Mouse (Mus musculus): ENCODE measurements around the gene Pfn4.

DNA sequence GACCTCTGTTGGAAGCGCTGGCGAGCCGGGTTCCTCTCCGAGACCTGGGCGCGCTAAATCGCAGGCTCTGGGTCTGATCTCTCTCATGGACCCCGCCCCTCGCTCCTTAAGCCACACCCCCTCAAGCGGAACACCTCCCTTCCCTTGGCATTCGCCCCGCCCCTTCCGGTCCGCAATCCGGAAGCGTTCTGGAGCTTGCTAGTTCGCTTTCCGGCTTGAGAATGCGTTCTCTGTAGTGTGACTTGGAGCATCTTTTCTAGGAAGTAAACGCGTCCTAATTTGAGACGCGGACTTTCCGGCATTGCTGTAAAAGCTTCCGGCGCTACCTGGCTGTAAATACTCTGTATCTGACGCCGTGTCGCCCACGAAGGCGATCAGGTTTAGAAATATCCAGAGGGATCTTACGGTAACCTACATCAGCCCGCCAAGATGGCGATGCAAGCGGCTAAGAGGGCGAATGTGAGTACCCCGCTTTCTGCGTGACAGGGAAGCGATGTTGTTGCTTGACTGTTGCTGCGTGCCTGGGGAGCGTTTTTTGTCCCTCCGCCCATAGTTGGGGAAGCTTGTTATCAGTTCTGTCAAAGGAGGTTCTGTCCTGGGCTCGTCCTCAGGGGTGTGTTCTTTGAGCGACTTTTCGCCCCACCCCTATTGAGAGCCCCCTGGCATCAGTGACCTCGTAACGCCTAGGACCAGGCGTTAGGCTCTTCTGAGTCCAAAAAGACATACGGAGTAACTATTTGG is 48.7 kb downstream of the Pfn4 start, which contains the start of gene Sf3b6:
- TF ChIP-seq POLR2A (IDR thresholded peaks at IDR 0.05; ENCODE audit: extremely low read depth, insufficient read depth, low read length), result peak; percentile 84
- no peak for TF ChIP-seq CTCF (IDR thresholded peaks at IDR 0.05; ENCODE audit: extremely low read depth, insufficient read depth, low read length)
